Mouse (Mus musculus) spleen, adult 2 months (tissue): ENCODE data around the gene Zfp385b. TPM values are rescaled to one million over a fixed set of nuclear protein-coding genes. Genes with fewer than 3 reads are reported as not detected.

Source experiments
- DNase-seq, 2 experiments: peaks; one replicate each; pipeline versions ENCODE4 v3.0.0 to v3.0.0-alpha.2; 2012 to 2021; ENCODE audit warnings: low spot score in 2 of 2, low read depth in 1 of 2
- H3K27ac ChIP-seq: fragments of 200-500 bp; 2 replicates; pipeline ENCODE4 v1.5.1; 2012; ENCODE audit warnings: low read length, inconsistent platforms; ENCODE audit not compliant: insufficient read depth
- H3K27me3 ChIP-seq: fragments of 200-500 bp; 2 replicates; pipeline ENCODE4 v1.6.1; 2012; ENCODE audit warnings: mild to moderate bottlenecking, moderate library complexity, low read length, inconsistent platforms; ENCODE audit not compliant: control insufficient read depth, insufficient read depth
- H3K36me3 ChIP-seq: fragments of 200-500 bp; 2 replicates; pipeline ENCODE4 v1.6.1; 2012; ENCODE audit warnings: mild to moderate bottlenecking, low read length, inconsistent platforms; ENCODE audit not compliant: control insufficient read depth, insufficient read depth
- H3K4me1 ChIP-seq: fragments of 200-500 bp; 2 replicates; pipeline ENCODE4 v1.6.1; 2011; ENCODE audit warnings: inconsistent platforms; ENCODE audit not compliant: control insufficient read depth, insufficient read depth, insufficient read length
- H3K4me3 ChIP-seq: fragments of 200-500 bp; 2 replicates; pipeline ENCODE4 v1.5.1; 2011; ENCODE audit warnings: mild to moderate bottlenecking, inconsistent platforms; ENCODE audit not compliant: insufficient read depth, insufficient read length; ENCODE audit errors: extremely low read depth
- CTCF ChIP-seq: fragments of 200-500 bp; IDR thresholded peaks from 2 replicates; pipeline ENCODE4 v1.5.1; 2011; ENCODE audit warnings: mild to moderate bottlenecking, inconsistent platforms; ENCODE audit not compliant: insufficient read depth, insufficient read length, insufficient replicate concordance; ENCODE audit errors: extremely low read depth
- POLR2A ChIP-seq: fragments of 200-500 bp; IDR thresholded peaks from 2 replicates; pipeline ENCODE4 v1.6.1; 2011; ENCODE audit warnings: low read depth, low read length, inconsistent platforms
- WGBS: fragments of 180-500 bp; shearing (Covaris S2); methylation state at CpG from one replicate; pipeline ENCODE4 v1.1.7; 2018; 5-methylcytosine and 5-hydroxymethylcytosine counted together
- polyA plus RNA-seq: library from polyadenylated mRNA; depleted of rRNA; stranded (reverse); fragments of >200 nt; gene quantifications from 2 replicates; pipeline ENCODE4 v1.2.3, GENCODE M21; 2012

Zfp385b gene
- polyA plus RNA-seq, 1 experiment, result not detected

DNA sequence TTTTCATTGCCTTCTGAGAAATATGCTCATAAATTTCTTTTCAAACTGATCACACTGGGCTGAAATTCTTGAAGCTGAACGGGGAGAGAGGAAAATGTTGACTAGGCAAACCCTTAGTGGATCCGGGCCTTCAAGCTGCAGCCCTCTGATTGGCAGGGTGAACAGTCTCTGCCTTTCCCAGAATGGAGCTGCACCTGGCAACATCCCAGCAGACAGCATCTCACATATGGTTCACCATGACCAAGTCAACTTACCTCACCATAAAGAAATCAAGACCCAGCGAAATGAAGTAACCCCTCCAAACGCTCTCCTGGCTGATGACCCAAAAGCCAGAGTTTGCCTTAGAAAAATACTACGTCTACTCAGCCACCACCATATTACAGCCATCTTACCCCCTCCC is 8.7 kb downstream of the Zfp385b start:
- 92% methylated on average over 5 of the region's 5 CpGs for WGBS
- H3K36me3 ChIP-seq, result no peaks in the 10 kb centered on the region
- TF ChIP-seq POLR2A (no peak), CTCF (no peak)
- no peaks in the 10 kb centered on the region for H3K4me1 ChIP-seq
- no peak overlapping the region for H3K27ac ChIP-seq
- no peak for DNase-seq
- H3K4me3 ChIP-seq, result no peak overlapping the region
- H3K27me3 ChIP-seq, result no peaks in the 10 kb centered on the region

DNA sequence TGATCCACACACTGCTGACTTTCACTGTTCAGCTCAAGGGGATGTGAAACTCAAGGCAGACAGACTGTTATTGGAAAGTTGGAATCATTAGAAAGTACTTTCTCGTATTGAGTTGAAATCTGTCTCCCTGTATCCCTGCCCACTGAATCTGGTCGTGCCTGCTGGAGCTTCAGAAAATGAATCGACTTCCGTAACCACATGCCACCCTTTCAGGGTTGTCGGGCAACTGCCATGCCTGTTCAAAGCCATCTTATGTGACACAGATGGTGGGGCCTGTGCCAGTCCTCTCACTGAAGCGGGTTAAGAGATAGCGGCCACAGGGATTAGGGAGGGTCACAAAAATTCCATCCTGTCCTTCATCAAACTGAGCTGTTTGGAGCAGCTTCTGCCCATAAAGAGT is 14.7 kb downstream of the Zfp385b start:
- H3K27ac ChIP-seq, result no peak overlapping the region
- WGBS, result 84% methylated on average over 7 of the region's 7 CpGs
- H3K27me3 ChIP-seq, result no peaks in the 10 kb centered on the region
- DNase-seq, result no peak
- no peaks in the 10 kb centered on the region for H3K4me1 ChIP-seq
- H3K36me3 ChIP-seq, result no peaks in the 10 kb centered on the region
- TF ChIP-seq POLR2A (no peak), CTCF (no peak)
- no peak overlapping the region for H3K4me3 ChIP-seq

GRCm38 (mm10) chr2:77802291-77802690 is 17.1 kb downstream of the Zfp385b start:
- WGBS, result 83% methylated on average over 3 of the region's 3 CpGs
- no peak for DNase-seq
- no peak overlapping the region for H3K27ac ChIP-seq
- H3K27me3 ChIP-seq, result no peaks in the 10 kb centered on the region
- H3K4me1 ChIP-seq, result no peaks in the 10 kb centered on the region
- no peaks in the 10 kb centered on the region for H3K36me3 ChIP-seq
- no peak overlapping the region for H3K4me3 ChIP-seq
- TF ChIP-seq CTCF, result no peak
- no peak for TF ChIP-seq POLR2A

- no peaks in the 10 kb centered on the region for H3K36me3 ChIP-seq
- WGBS, result 86% methylated on average over 4 of the region's 4 CpGs
- no peaks in the 10 kb centered on the region for H3K4me1 ChIP-seq
- H3K27ac ChIP-seq, result no peak overlapping the region
- H3K4me3 ChIP-seq, result no peak overlapping the region
- no peaks in the 10 kb centered on the region for H3K27me3 ChIP-seq
- no peak for DNase-seq
- TF ChIP-seq CTCF (no peak), POLR2A (no peak)
These were observed 18.0 kb downstream of the Zfp385b start for GRCm38 (mm10) chr2:77801430-77801829.

DNA sequence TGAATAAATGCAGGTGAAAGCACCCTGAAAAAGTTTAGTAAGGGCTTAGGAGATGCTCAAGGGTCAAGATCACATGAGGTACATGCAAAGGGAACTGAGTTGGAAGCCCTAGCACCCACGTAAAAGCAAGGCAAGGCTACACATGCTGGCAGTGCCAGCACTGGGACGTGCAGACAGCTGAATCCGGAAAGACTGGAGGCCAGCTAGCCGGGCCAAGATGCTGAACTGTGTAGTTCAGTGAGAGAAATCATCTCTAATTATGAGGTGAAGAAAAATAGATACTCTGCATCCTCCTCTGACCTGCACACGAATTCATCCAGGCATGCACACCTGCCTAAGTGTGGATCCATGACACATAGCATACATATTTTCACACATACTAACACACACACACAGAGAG is 18.4 kb downstream of the Zfp385b start:
- 78% methylated on average over 5 of the region's 5 CpGs for WGBS

DNA sequence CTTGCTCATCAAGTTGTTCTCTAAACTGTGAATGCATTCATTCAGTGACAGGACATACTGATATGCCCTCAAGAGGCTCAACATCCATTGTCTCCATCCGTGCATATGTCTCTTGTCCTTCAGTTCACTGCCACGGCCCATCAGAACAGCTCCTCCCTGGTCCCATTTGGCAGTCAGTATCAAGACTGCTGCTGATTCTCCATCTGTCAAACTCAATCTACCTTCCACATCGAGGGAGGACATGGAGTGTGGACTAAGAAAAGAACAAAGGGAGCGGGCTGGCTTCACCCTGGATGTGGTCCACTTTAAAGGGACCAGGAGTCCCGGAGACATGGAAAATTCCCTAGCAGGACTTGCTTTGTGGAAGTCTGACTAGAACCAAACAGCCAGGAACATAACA is 22.2 kb downstream of the Zfp385b start:
- Histone ChIP-seq H3K36me3 (no peaks in the 10 kb centered on the region), H3K4me3 (no peak overlapping the region), H3K4me1 (no peaks in the 10 kb centered on the region), H3K27ac (no peak overlapping the region), H3K27me3 (no peaks in the 10 kb centered on the region)
- no peak for DNase-seq
- TF ChIP-seq CTCF (no peak), POLR2A (no peak)
- WGBS, result 77% methylated on average over 5 of the region's 5 CpGs

More for the DNA sequence above, 18.4 kb downstream of the Zfp385b start:
- no peak overlapping the region for H3K4me3 ChIP-seq
- H3K36me3 ChIP-seq, result no peaks in the 10 kb centered on the region
- no peak overlapping the region for H3K27ac ChIP-seq
- H3K4me1 ChIP-seq, result no peaks in the 10 kb centered on the region
- TF ChIP-seq CTCF, result no peak
- no peak for TF ChIP-seq POLR2A
- H3K27me3 ChIP-seq, result no peaks in the 10 kb centered on the region
- DNase-seq, result no peak

- Histone ChIP-seq H3K4me3 (no peak overlapping the region), H3K27ac (no peak overlapping the region), H3K4me1 (no peaks in the 10 kb centered on the region), H3K36me3 (no peaks in the 10 kb centered on the region), H3K27me3 (no peaks in the 10 kb centered on the region)
- WGBS, result 69% methylated on average over 8 of the region's 8 CpGs
- DNase-seq, result no peak
- no peak for TF ChIP-seq CTCF
- TF ChIP-seq POLR2A, result no peak
These were observed 23.4 kb downstream of the Zfp385b start for GRCm38 (mm10) chr2:77795859-77796552.

DNA sequence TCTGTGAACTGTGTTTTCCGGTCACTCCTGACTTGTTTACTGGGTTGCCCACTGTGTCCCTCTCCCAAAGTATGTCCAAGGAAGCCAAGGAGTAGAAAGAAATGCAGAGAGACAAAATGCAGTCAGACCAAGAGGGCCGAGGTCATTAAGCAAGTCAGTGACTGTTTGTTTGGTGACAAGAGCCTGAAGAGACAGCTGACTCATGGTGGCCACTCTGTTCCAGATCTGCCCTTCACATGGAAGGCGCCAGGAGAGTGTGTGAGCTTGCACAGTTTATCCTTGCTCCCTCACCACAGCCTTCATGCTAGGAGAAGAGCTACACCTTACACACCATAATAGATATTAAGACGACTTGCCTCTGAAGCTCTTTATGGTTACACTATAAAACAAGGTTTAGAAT is 28.6 kb downstream of the Zfp385b start:
- H3K36me3 ChIP-seq, result no peaks in the 10 kb centered on the region
- no peak overlapping the region for H3K4me3 ChIP-seq
- H3K27me3 ChIP-seq, result no peaks in the 10 kb centered on the region
- no peak overlapping the region for H3K27ac ChIP-seq
- no peak for DNase-seq
- H3K4me1 ChIP-seq, result no peaks in the 10 kb centered on the region
- 67% methylated on average over 4 of the region's 4 CpGs for WGBS
- no peak for TF ChIP-seq CTCF
